Mouse (Mus musculus) cerebellum, adult 2 months (tissue): ENCODE data around the gene Rnh1. TPM values are rescaled to one million over a fixed set of nuclear protein-coding genes. Genes with fewer than 3 reads are reported as not detected.

Source experiments
- DNase-seq, 2 experiments: peaks; one replicate each; pipeline ENCODE4 v3.0.0; 2021
- H3K27ac ChIP-seq: fragments of 200-500 bp; 2 replicates; pipeline ENCODE4 v1.5.1; 2012; ENCODE audit warnings: low read length, control low read depth, inconsistent platforms; ENCODE audit not compliant: insufficient read depth
- H3K27me3 ChIP-seq: fragments of 200-500 bp; 2 replicates; pipeline ENCODE4 v1.6.1; 2012; ENCODE audit warnings: inconsistent platforms, mild to moderate bottlenecking, low read length, moderate library complexity; ENCODE audit not compliant: control insufficient read depth, insufficient read depth
- H3K4me1 ChIP-seq: fragments of 200-500 bp; 2 replicates; pipeline ENCODE4 v1.6.1; 2011; ENCODE audit warnings: low read length; ENCODE audit not compliant: control insufficient read depth, insufficient read depth
- H3K4me3 ChIP-seq: fragments of 200-500 bp; replicated peaks from 2 replicates; pipeline ENCODE3; 2011; ENCODE audit warnings: mild to moderate bottlenecking, low read depth, low read length, control low read depth; ENCODE audit not compliant: insufficient read depth
- CTCF ChIP-seq: fragments of 200-500 bp; IDR thresholded peaks from 2 replicates; pipeline ENCODE4 v1.5.1; 2011; ENCODE audit warnings: low read depth, mild to moderate bottlenecking, control low read depth, low read length, moderate library complexity, borderline replicate concordance; ENCODE audit not compliant: insufficient read depth
- POLR2A ChIP-seq: fragments of 200-500 bp; IDR thresholded peaks from 2 replicates; pipeline ENCODE4 v1.6.1; 2011; ENCODE audit warnings: low read length, control low read depth, borderline replicate concordance; ENCODE audit not compliant: insufficient read depth
- WGBS: fragments of 180-500 bp; shearing (Covaris S2); methylation state at CpG from one replicate; pipeline ENCODE4 v1.1.7; 2018; 5-methylcytosine and 5-hydroxymethylcytosine counted together
- polyA plus RNA-seq: library from polyadenylated mRNA; depleted of rRNA; stranded (reverse); fragments of >200 nt; gene quantifications from 2 replicates; pipeline ENCODE4 v1.2.3, GENCODE M21; 2012; rRNA removed

Rnh1 gene
- polyA plus RNA-seq = 66.9 and 67.4 TPM in 2 replicates

- no peaks in the 10 kb centered on the region for H3K27me3 ChIP-seq
- H3K4me3 ChIP-seq = peak within 1 kb of the TSS; percentile 84
- peak; percentile 92 to 94 for DNase-seq
- under 1% methylated on average over 55 of the region's 55 CpGs for WGBS
- H3K27ac ChIP-seq = peak within 1 kb of the TSS; percentile 84
- TF ChIP-seq POLR2A (peak; percentile 98), CTCF (no peak)
- peaks cover 14% of the 10 kb centered on the region; the same call in 1 of the 2 replicates for H3K4me1 ChIP-seq
Observed at GRCm38 (mm10) chr7:141172116-141173006, at the start of gene Rnh1. TSS of gene Rnh1 (minus strand) at chr7:141172857.

- WGBS = 4% methylated on average over 8 of the region's 8 CpGs
- Histone ChIP-seq H3K27ac (no peak overlapping the region), H3K4me3 (peak overlapping the region; percentile 50), H3K27me3 (no peaks in the 10 kb centered on the region), H3K4me1 (peaks cover 8% of the 10 kb centered on the region; the same call in 1 of the 2 replicates)
- no peak for TF ChIP-seq POLR2A
- TF ChIP-seq CTCF = no peak
- no peak for DNase-seq
Observed at GRCm38 (mm10) chr7:141222126-141222467, 49.4 kb upstream of the Rnh1 start.

- peak overlapping the region; percentile 50 for H3K4me3 ChIP-seq
- TF ChIP-seq CTCF = no peak
- no peak for TF ChIP-seq POLR2A
- H3K4me1 ChIP-seq = peaks cover 8% of the 10 kb centered on the region; the same call in 1 of the 2 replicates
- no peak overlapping the region for H3K27ac ChIP-seq
- 6% methylated on average over 44 of the region's 44 CpGs for WGBS
- no peaks in the 10 kb centered on the region for H3K27me3 ChIP-seq
- DNase-seq = peak; percentile 84 to 89
Observed at GRCm38 (mm10) chr7:141221249-141222125, 48.8 kb upstream of the Rnh1 start.

- Histone ChIP-seq H3K27ac (no peak overlapping the region), H3K4me1 (peaks cover 8% of the 10 kb centered on the region; the same call in 1 of the 2 replicates), H3K4me3 (no peak overlapping the region), H3K27me3 (no peaks in the 10 kb centered on the region)
- no peak for TF ChIP-seq CTCF
- no peak for TF ChIP-seq POLR2A
- DNase-seq = no peak
- WGBS = 61% methylated on average over 1 of the region's 1 CpGs
Observed at GRCm38 (mm10) chr7:141220377-141220776, 47.7 kb upstream of the Rnh1 start.

GRCm38 (mm10) chr7:141219558-141220099, 47.0 kb upstream of the Rnh1 start:
- H3K4me1 ChIP-seq = peaks cover 8% of the 10 kb centered on the region; the same call in 1 of the 2 replicates
- H3K27me3 ChIP-seq = no peaks in the 10 kb centered on the region
- H3K27ac ChIP-seq = no peak overlapping the region
- DNase-seq = no peak
- 100% methylated on average over 1 of the region's 1 CpGs for WGBS
- no peak for TF ChIP-seq POLR2A
- TF ChIP-seq CTCF = no peak
- H3K4me3 ChIP-seq = no peak overlapping the region

- no peaks in the 10 kb centered on the region for H3K27me3 ChIP-seq
- TF ChIP-seq POLR2A (no peak), CTCF (no peak)
- 91% methylated on average over 5 of the region's 5 CpGs for WGBS
- H3K27ac ChIP-seq = no peak overlapping the region
- H3K4me1 ChIP-seq = peaks cover 8% of the 10 kb centered on the region; the same call in 1 of the 2 replicates
- DNase-seq = no peak
- H3K4me3 ChIP-seq = no peak overlapping the region
Observed at GRCm38 (mm10) chr7:141218557-141219133, 46.0 kb upstream of the Rnh1 start.

GRCm38 (mm10) chr7:141218141-141218540, 45.5 kb upstream of the Rnh1 start:
- DNase-seq = no peak
- Histone ChIP-seq H3K4me1 (peaks cover 8% of the 10 kb centered on the region; the same call in 1 of the 2 replicates), H3K27me3 (no peaks in the 10 kb centered on the region), H3K4me3 (no peak overlapping the region), H3K27ac (no peak overlapping the region)
- TF ChIP-seq POLR2A (no peak), CTCF (no peak)
- 76% methylated on average over 3 of the region's 3 CpGs for WGBS
